Mouse (Mus musculus): ENCODE results near the gene Nxpe4.

Nxpe4 gene

DNA sequence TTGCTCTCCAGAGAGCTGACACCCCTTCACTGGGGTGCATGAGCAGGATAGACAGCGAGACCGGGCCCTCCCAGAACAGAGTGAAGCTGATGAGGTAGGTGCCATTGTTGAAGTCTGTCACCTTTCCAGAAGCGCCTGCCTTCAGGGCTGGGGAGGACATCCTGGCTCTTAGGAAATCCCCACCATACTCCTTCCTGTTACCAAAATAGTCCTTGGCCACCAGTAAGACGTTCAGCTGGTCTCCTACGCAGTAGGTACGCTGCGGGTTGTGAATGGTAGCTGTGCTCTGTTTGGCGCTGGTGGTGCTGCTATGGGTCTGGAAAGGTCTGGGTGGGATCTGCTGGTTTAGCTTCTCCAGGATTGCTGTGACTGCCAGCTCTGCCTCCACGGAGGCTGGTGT, 164.5 kb downstream of the Nxpe4 start:
- DNase-seq (ENCODE audit: low spot score in 2 of 2): no peak

DNA sequence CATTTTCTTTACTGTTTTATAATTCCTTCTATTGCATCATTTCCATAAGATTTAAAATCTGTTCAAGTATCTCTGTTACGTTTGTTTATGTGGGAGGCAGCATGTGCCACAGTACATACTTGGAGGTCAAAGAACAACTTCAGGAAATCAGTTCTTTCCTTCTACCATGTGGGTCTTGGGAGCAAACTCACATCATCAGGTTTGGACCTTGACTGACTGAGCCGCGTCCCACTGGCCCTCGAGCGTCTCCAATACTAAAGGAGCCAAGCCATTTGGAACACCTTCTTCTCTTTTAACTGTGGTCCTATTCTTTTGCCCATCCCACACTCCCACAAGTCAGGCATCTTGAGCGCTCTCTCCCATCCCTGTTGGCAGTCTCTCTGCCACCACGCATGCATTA, 167.8 kb downstream of the Nxpe4 start:
- DNase-seq (ENCODE audit: low spot score in 2 of 2): no peak

DNA sequence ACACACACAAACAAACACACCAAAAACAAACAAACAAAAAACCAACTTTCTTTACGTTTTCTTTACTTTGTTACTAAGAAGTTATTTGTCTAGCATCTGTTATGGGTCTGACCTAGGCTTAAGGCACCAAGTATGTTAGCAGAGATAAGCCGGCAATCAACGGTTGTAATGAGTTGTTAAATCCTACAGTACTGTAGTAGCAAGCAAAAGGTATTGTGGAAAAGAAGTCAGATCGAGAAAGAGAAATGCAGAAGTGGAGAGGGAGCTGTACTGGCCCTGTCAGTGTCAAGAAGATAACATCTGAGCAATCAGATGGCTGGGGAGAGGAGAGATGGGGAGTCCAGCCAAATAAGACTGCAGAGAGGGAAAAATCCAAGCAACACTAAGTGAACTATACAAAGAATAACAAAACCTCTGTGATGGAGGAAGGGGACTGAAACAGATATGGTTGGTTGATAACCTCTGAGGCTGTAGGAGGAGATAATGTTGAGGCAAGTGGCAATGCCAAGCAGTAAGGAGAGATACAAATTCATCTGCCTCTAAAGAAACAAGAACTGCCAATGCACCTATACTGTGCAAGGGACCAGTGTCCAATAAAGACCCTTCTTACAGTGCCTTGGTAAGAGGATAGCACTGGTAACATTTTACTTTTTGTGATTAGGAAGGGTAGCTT, 177.1 kb downstream of the Nxpe4 start:
- DNase-seq (ENCODE audit: low spot score in 2 of 2): no peak

DNA sequence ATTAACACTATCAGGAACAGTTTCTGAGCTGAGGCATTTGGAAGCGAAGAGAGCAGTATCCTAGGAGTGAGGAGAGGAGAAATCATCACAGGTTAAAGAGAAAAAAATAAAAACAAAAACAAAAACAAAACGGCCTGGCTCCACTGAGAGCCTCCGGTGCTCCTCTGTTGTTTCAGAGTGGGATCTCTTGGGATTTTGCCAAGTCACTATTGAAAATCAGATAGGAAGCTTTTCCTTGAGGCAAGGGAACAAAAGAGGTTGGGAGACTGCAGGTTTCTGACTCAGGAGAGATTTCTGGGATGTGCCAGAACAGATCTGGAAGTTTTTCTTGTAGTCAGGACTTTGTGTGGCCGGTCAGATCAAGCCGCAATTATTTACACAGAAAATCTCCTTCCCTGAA, 177.7 kb downstream of the Nxpe4 start:
- DNase-seq (ENCODE audit: low spot score in 2 of 2): no peak

DNA sequence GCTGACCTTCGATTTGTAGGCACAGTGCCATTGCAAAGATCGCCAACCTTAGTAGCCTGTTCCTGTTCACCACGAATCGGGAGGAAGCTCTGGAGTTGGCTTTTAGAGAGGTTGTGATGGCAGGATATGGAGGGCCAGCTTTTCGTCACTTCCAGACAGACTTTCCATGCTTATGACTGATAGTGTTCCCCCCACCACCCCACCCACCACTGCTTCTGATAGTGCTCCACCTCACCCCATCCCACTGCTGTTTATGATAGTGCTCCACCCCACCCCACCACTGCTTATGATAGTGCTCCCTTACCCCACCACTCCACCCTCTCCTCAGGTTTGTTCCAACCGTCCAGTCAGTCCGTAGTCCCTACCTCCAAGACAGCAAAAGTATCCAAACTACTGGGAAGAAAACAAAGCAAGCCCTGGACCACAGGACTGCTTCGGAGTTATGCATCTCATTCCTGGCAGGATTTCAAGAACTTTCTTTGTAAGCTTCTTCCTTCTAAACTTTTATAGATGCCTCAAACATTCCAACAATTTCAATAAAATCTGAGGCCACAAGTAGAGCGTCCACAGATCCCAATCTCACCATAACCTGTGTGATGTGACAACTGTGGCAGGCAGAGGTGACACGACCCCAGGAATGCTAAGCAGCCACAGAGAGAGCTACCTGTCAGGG, 179.0 kb downstream of the Nxpe4 start:
- DNase-seq (ENCODE audit: low spot score in 2 of 2): no peak

DNA sequence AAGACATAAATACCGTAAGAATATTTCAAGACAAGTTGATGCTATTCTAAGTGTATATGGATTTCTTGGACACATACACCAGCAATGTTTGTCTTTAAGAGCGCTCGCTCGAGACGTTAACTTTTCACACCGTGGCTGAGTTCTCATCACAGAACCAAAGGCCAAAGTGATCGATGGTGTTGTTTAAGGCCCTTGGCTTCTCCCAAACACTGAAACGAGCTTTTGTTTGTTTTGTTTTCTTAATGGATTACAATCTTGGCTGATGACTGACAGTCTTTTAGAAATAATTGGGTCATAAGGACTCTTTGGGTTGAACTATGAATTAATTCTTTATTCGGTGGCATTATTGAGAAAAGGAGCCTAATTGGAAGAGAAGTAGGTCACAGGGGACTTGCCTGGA, 183.6 kb downstream of the Nxpe4 start:
- DNase-seq (ENCODE audit: low spot score in 2 of 2): no peak

DNA sequence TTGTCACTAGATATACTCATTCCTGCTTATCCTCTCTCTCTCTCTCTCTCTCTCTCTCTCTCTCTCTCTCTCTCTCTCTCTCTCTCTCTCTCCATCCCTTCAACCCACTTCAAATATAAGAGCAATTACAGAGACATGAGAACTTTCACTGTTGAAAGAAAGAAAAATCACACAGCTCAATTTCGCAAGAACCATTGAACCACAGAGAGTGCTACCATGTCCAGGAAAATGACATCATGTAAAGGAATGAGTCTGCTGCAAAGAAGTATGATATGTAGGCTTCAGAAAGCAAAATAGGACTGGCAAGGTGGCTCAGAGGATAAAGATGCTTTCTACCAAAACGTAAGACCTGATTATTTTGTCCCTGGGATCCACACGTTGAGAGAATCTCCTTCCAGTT, 184.0 kb downstream of the Nxpe4 start:
- DNase-seq (ENCODE audit: low spot score in 2 of 2): no peak

DNA sequence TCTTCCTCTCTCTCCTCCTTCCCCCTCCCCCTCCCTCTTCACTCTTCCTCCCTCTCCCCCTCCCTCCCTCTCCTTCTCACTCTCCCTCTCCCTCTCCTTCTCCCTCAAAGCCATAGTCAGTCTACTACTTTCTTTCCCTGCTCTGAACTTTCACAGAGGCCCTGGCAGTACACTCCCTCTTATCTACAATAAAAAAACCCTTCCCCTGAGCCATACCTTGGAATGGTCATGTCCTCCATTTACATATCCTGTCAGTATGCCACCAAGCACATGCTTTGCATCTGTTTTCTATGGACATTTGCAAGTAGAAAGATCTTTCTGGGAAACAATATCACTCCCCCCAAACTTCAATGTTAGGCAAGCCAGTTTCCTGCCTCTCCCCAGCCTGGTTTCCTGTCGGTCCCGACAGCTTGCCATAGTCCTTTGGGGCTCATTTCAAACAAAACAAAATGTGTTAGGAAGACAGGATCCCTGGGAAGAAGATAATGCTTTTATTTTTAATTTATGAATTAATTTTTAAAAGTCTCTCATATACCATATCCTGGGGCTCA, 191.4 kb downstream of the Nxpe4 start, which contains the start of gene Nxpe2:
Nxpe2 (minus strand) TSS at position 307 of the 551 bp plus-strand sequence.
- DNase-seq (ENCODE audit: low spot score in 2 of 2): no peak

DNA sequence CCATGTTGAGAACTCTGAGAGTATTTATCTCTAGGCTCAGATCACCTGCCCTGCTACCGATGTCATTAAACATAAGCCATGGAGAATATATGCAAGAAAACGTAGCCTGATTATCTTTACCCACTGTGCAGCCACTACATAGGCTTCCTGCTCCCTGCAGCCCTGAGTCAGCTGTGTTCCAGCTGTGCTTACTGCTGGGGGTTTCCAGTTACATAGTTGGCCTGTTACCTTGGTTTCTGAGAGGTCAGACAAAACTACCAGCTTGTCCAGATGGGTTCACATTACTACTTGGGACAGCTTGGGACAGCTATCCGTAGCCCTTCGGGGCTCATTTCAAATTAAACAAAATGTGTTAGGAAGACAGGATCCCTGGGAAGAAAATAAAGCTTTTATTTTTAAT, 192.3 kb downstream of the Nxpe4 start:
- DNase-seq (ENCODE audit: low spot score in 2 of 2): no peak

DNA sequence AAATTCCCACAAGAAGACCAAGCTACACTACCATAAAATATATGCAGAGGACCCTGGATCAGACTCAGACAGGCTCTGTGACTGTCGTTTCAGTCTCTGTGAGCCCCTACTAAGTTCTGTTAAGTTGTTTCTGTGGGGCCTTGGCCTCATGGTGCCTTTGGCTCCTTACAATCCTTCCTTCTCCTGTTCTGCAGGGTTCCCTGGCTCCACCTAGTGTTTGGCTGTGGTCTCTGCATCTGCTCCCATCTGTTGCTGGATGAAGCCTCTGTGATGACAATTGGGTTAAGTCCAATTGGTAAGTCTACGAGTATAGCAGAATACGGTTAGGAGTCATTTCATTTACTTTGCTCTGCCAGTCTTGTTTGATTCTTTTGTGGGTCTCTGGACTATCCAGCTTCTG, 193.0 kb downstream of the Nxpe4 start:
- peak; percentile 37 to 65 for DNase-seq (ENCODE audit: low spot score in 2 of 2)

DNA sequence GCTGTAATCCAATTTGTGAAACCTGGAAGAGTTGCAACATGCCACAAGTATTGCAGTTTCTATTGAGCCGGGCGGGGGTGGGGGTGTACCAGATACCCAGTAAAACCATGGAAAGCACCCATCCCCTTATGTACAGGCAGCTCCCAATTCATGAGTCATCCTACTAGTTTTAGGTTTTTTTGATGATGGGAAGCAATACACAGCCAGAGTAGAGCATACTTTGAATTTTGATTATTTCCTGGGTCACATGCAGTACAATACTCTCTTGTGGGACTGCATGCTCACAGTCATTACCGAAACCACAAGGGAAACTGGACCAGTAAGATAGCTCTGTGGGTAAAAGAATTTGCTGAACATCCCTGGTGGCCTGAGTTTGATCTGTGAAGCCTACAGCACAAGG, 195.3 kb downstream of the Nxpe4 start:
- DNase-seq (ENCODE audit: low spot score in 2 of 2): no peak

DNA sequence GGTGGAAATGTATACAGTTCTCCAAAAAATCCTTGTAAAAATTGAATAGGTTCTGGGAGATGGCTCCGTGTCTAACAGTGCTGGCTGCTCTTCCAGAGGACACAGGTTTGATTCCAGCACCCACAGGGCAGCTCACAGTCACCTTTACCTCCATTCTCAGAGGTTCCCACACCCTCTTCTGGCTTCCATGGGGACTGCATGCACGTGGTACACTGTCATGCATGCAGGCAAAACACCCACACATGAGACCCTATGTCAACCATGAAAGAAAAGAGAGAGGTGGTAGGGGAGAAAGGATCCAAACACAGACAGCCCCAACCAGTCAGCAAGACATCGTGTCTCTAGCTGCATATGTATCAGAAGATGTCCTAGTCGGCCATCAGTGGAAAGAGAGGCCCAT, 199.0 kb downstream of the Nxpe4 start:
- no peak for DNase-seq (ENCODE audit: low spot score in 2 of 2)

DNA sequence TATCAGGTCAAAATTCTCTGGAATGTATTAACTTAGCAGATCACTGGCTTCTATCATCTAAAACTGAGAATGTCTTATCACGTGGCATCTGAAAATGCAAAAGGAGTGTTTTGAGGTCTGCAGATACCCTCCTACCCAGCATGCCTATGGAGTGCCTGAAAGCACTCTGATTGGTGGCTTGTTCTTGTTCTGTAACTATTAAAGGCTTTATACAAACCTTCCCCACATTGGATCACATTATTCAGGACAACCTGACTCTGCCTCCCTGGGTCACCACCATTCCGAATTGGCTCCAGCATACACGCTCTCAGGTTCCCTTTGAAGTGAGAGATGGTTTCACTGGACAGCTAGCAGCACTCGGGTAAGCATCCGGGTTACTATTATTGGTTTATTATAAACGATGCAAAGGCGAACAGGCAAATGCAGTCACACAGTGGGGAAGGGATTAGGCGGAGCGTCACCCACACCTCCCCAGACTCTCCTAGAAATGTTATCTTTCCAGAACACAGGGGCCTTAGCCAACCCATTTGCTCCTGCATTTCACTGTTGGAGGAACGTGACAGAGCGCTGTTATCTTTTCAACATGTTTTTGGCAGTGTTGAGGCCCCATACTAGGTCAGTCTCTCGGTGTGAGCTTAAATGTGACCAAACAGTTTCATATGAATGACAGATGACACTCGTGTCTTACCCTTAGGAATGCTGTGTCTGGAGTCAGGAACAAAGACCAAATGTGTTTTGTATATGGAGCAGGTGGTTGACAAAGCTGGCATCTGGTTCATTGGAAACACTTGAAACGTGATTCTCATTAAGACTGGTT, 200.2 kb downstream of the Nxpe4 start:
- DNase-seq (ENCODE audit: low spot score in 2 of 2): no peak

DNA sequence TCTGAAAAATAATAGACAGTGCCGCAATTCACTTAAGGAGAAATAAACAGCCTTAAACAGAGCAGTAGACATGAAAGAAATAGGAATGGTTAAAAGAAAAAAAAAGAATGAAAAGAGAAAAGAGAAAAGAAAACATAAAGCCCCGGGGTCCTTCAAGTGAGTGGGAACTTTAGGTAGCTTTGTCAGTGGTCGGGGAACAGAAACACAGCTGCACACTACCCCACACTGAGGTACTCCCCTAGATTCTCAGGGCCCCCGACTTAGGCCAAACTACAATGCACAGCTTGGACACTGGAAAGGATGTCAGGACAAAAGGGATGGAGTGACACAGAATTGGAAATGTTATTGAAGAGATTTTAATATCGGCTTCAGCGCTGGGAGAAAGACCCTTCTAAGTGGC, 200.9 kb downstream of the Nxpe4 start:
- no peak for DNase-seq (ENCODE audit: low spot score in 2 of 2)

DNA sequence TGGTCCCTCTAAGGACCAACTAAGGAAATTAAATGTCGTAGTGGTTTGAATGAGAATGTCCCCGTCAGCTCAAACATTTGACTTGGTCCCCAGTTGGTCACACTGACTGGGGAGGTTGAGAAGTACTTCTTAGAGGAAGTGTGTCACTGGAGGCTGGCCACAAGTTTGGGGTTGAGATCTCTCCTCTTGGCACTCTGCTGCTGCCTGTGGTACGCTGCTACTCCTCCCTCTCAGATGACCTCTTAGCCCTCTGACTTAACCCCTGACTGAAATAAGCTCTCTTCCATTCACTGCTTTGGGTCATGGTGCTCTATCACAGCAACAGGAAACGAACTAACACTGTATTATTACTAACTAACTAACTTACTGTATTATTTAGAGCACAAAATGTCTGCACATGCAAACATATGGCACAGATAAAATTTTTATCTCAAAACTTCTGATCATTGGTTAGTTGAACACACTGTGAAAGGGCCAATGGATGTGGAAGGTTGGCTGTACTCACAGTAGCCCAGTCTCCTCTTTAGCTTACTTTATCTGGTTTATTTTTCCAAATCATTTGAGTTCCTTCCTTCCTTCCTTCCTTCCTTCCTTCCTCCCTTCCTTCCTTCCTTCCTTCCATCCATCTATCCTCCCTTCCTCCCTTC, 211.5 kb downstream of the Nxpe4 start:
- DNase-seq (ENCODE audit: low spot score in 2 of 2): no peak

DNA sequence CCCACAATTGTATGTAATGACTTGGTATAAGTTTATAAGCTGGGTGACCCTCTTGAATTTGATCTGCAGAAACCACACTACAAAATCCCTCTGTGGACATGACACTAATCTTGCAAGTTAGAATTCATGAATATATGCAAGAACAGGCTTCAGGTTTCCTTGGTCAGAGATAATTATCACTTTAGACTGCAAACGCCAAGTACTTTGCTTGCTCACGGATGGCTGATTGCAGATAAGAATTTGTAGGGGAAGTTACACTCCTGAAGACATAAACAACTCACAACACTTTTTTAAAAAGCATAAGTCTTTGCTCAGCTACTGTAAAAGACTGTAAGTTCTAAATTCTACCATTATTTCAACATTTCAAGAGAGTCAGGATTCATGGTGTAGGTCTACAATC, 212.5 kb downstream of the Nxpe4 start:
- no peak for DNase-seq (ENCODE audit: low spot score in 2 of 2)

DNA sequence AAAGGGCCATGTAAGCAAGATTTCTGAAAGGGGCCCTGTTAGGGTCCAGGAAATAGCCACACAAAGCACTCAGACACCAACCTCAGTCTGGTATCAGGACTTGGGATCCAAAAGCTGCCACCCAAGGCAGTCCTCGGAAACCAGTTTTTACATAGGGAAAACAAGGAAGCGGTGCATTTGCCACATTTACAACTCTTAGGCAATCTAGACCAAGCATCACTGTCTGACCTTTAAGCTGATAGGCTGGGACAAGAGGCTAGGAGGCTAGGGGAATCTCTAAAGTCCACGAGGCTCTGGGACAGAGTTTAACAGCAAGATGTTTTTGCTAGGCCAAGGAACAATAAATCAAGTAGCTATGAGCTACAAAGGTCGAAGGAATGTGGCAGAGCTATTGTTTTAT, 226.6 kb downstream of the Nxpe4 start:
- no peak for DNase-seq (ENCODE audit: low spot score in 2 of 2)

DNA sequence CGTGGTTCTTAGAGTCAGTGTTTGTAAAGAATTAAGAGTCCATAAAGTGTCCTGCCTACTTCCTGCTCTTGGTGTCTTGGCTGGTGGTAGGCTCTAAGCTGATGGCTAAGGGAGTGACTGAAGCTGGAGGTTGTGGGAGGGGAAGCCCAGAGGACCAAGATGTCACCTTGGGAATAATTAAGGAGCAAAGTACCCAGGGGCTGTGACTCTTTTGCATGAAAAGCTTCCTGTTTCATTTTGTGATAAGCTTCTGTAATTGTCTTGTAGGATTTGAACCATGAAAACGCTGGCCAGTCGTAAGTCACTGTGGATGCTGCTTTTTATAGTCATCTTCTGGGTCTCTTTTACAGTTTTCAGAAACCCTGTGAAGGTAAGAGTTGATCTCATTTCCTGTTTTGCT, 228.2 kb downstream of the Nxpe4 start:
- DNase-seq (ENCODE audit: low spot score in 2 of 2): no peak

DNA sequence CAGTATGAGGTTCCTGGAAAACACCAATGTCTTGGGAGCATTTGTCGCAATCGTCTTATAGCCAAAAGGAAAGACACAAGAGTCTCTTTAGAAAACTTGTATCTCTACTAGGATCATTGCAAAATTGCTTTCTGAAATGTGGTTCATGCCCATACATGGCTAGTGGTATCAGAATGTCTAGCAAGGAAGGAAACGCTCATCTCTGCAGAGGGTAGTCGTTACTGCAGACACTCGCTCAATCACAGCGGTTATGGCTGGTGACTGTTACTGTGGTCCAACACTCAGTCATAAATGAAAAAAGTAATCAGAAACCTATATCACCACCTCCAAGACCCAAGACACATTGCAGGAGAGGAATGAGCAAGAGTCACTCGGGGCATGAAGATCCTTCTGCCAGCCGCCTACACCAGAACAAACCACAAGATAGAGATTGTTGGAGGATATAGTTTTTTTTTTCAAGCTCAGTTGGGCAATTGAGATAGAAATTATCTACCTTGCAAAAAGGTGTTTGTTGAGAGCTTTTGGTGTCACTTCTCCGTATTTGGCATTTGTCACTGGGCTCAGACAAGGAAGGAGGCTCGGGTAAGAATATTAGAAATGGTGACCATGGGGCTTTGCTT, 241.9 kb downstream of the Nxpe4 start:
- DNase-seq (ENCODE audit: low spot score in 2 of 2): no peak

DNA sequence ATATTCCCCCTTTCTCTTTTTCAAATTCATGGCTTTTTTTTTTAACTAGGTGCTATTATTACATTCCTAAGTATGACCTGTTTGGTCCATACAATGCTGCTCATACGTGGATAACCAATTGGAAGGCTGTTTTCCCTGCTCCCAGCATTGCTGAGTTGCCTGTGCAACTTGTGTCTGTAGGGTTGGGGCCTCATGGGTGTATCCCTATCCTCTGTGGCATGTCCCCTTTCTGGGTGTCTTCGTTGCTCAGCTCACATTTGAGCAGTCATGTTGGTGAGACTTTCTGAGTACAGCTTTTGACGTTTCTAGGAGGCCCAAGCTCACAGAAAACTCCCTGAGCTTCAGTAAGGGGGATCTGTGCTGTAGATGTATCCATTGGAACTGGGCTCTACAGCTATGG, 242.9 kb downstream of the Nxpe4 start:
- no peak for DNase-seq (ENCODE audit: low spot score in 2 of 2)

DNA sequence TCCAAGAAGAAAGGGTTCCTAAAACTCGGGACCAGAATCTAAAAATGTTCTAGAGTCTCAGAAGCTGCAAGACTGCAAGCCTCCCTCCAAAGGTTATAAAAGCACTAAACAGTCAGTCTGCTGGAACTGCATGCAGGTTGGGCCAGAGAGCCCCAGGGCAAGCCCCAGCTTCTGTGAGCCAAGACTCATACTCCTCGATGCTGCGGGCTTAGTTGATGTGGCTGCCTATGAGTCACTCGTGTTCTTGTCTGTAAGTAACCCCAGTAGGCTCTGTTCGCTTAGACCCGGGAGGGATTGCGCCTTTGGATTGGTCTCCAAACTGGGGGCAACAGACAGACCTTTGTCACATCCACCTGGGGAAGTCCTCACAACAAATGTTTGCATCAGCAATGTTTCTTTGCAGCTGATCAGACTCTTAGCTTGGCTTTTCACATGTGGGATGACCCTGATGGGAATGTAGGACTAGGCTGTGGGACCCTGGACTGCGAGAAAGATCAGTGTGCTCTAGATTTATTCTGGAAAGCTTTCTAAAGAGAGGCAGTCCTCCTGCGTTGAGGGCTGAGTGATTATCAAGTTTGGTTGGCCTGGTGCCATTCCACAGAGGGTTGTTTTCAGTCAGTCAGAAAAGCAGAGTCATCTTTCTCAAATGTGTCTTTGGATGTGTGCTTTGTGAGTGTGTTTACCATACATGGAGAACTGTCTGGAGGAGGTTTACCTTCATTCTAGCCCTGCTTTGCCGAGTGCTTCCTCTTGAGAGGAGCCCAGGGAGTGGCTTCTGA, 245.9 kb downstream of the Nxpe4 start:
- no peak for DNase-seq (ENCODE audit: low spot score in 2 of 2)
